Mouse (Mus musculus): ENCODE data around the gene Chrna4.
A peak's percentile ranks its signal among the peaks of the same experiment; 100 is the strongest.

The Chrna4 gene

GRCm38 (mm10) chr2:181043437-181043836 is at the start of gene Chrna4:
Gene Chrna4 (minus strand): TSS chr2:181043546.
- peak; percentile 13 for DNase-seq (ENCODE audit: low read depth, low spot score)

DNA sequence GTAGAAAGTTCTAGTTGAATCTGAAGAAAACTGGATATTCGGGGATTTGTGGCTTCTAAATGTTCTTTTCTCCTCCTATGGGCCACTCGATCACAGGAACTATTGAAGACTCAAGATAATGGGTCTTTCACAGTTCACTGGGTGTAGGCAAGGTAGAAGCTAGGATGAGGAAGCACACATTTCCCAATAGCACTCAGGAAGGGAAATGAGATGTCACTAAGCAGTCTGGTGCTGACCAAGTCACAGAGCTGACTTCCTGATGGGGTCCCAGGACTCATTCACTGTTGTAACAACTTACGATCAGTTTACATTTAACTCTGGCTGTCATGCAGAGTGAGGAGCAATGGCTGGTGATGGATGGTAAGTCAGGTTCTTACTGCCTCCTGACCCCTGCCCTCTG is 46.8 kb upstream of the Chrna4 start:
- DNase-seq (ENCODE audit: low read depth, low spot score), result no peak

DNA sequence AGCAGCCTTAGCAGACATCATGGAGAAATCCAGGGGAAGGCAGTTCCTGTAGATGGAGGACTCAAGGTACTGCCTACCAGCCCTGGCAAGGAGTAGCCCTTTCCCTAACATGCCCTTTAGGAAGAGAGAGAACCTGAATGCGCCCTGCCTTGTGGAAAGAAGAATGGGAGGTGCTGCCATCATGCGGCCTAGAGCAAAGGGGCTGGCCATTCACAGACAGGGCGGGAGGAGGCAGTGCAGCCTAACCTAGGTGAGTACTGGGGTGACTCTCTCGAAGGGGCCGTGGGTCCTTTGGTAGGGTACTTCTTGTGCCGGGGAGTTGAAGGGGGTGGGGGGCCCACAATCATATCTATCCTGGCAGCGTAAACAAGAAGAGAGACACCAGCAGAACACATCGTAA is 41.7 kb upstream of the Chrna4 start:
- DNase-seq (ENCODE audit: low read depth, low spot score), result no peak

DNA sequence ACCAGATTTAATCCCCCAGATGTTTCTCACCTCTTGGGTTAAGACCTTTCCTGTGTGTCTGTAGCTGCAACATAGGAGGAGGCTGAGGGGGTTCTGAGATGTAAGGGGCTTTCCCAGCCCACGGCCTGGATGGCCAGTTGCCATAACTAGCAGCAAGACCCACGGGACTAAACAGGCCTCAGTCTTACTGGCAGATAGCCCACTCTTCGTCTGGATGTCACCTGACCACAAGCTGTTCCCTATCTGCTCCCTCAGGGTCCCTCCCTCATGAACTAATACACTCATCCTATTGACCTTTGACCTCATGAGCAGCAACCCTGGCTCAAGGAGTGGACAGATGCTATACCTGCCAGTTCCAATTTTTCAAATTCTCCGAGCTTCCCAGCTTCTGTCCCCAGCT is 40.6 kb upstream of the Chrna4 start:
- DNase-seq (ENCODE audit: low read depth, low spot score), result no peak

GRCm38 (mm10) chr2:181080886-181081285 is 37.5 kb upstream of the Chrna4 start:
- DNase-seq (ENCODE audit: low read depth, low spot score), result no peak

- DNase-seq (ENCODE audit: low read depth, low spot score), result no peak
Measured at GRCm38 (mm10) chr2:181079518-181079917, 36.2 kb upstream of the Chrna4 start.

- no peak for DNase-seq (ENCODE audit: low read depth, low spot score)
Measured at GRCm38 (mm10) chr2:181078908-181079307, 35.6 kb upstream of the Chrna4 start.

DNA sequence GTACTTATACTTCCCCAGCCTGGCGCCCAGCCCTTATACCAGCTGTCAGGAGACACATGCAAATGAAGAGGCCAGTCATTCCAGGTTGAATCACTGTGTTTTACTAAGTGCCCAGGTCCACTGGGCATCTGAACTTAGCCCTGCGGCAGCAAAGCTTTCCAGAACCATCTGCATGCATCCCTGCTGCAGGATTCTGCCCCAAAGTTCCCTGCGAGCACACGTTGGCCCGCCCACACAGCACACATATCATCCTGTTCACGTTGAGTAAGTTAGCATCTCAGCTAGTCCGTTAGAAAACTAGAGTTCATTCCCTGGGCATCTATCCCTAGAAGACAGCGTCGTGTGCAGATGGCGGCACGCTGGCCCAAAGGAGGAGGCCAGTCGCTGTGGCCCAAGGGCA is 32.2 kb upstream of the Chrna4 start:
- DNase-seq (ENCODE audit: low read depth, low spot score), result no peak

DNA sequence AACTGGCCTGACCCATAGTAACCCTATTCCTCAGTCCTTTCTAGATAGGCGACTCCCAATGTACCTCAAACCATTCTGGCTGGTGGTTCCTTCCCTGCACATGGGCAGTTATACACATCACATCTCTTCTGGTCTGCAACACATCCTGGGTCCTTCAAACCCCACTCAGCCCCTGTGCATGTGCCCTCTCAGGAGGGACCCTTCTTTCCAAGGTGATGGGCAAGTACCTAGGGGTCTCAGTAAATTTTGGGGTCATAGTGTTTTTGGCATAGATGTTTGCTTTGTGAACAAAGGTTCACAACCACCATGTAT is 29.0 kb upstream of the Chrna4 start:
- no peak for DNase-seq (ENCODE audit: low read depth, low spot score)

DNA sequence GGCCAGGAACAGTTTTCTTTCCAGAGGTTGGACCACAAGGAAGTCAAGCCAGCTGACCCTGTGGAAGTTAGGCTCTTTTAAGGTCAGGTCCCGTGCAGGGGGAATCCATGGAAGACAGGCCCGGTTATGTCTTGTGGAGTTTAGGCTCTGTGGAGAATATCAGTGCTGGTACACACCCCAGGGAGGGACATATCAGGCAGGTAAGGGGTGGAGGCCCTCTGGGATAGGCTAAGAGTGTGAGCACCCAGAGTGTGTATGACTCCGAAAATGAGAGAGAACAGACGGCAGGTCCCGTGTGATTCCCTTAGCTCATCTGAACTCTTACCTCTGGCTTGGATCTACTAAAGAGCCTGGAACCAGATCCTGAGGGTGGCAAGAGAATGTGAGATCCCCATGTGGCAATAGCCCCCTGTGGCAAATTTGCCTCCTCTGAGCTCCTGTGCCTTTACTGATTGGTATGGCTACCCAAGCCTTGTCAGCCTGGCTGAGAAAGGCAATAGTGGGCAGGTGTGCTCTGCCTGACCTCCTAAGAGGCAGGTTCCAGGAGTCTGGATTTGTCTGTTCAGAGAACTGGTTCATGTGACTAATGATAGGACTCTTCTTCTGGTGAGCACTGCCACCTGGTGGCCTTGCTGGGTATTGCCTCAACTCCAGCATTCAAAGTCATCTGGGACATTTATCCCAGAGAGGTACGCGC is 28.5 kb upstream of the Chrna4 start:
- DNase-seq (ENCODE audit: low read depth, low spot score), result peak; percentile 67

GRCm38 (mm10) chr2:181070136-181070535 is 26.8 kb upstream of the Chrna4 start:
- DNase-seq (ENCODE audit: low read depth, low spot score), result no peak

DNA sequence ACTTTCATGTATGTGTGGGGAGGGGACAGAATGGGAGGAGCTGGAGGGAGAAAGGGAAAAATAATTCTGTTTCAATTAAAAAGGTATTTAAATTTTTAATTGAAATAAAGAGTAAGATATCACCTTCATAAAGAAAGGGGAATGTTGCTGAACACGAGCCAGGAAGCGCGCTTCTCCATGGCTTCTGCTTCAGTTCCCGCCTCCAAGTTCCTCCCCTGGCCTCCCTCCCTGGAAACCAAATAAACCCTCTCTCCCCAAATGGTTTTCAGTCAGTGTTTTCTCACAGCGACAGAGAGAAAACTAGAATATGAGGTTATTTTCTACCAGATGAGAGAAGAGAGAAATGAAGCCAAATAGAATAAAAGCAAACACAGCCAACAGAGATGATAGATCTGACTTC is 25.2 kb upstream of the Chrna4 start:
- DNase-seq (ENCODE audit: low read depth, low spot score), result no peak

DNA sequence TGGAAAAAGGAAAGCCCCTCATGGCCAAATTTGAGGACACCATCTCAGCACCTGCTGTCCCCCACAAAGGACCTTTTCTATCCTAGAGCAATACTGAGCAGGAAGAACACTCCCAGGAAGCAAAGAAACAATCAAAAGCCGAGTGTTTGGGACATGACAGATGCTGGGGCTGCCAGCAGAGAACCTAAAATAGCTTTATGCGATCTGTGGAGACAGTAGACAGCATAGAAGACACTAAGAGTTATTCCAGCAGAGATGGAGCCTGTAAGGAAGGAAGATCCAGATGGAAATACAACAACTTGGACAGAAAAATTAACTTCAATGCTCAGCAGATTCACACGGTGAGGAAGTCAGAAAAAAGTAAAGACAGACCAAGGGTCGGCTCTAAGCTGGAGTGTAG is 22.5 kb upstream of the Chrna4 start:
- DNase-seq (ENCODE audit: low read depth, low spot score), result no peak

- peak; percentile 33 for DNase-seq (ENCODE audit: low read depth, low spot score)
Measured at GRCm38 (mm10) chr2:181060127-181060526, 16.8 kb upstream of the Chrna4 start.

DNA sequence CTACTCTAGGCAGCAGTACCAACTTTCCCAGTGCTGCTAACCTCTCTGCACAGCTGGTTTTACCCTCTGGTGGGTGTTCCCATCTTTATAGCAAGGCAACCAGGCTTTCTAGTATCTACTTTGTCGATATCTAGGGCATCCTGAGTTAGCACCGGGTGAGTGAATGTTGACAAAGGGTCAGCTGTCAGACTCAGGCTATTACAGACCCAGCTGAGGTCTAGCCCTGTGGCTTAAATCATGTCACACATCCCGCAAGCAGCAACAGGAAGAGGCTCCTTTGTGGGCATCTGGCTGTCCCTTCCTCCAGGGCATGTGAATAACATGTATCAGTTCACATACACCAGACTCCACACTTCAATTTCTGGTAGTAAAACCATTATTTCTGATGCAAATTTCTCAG is 14.8 kb upstream of the Chrna4 start:
- DNase-seq (ENCODE audit: low read depth, low spot score), result no peak

- DNase-seq (ENCODE audit: low read depth, low spot score), result no peak
Measured at GRCm38 (mm10) chr2:181057341-181057740, 14.0 kb upstream of the Chrna4 start.

- DNase-seq (ENCODE audit: low read depth, low spot score), result no peak
Measured at GRCm38 (mm10) chr2:181052171-181052570, 8.8 kb upstream of the Chrna4 start.

- DNase-seq (ENCODE audit: low read depth, low spot score), result no peak
Measured at GRCm38 (mm10) chr2:181048986-181049385, 5.6 kb upstream of the Chrna4 start.

DNA sequence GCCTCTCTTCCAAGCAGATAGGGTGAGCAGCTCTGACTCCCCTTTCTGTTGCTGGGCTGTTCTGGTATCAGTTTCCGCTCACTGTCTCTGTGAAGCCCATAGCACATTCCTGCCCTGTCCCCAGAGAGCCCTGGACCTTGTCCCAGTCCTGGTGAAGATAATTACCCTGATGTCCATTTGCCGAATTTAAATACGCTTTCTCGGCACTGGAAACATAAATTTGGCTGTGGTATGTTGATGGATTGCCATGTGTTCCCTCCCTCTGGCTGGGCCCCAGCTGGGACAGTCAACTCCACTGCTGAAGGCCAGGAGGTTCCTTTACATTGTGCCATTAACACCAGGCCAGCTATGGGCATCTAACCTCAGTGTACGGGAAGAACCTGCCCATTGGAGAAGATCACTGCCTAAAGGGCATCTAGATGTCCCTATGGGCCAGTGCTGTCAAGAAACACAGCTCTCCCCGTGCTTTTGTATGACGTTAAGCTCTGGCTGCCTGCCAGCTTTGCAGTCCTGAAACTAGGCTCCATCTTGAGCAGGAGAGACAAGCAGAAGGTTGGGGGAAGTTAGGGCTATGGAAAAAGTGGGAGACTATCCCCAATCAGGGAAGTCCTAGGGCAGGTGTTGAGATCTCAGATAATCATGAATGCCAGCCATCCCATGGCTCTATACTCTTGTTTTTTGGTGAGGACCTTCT is 5.1 kb upstream of the Chrna4 start:
- no peak for DNase-seq (ENCODE audit: low read depth, low spot score)

DNA sequence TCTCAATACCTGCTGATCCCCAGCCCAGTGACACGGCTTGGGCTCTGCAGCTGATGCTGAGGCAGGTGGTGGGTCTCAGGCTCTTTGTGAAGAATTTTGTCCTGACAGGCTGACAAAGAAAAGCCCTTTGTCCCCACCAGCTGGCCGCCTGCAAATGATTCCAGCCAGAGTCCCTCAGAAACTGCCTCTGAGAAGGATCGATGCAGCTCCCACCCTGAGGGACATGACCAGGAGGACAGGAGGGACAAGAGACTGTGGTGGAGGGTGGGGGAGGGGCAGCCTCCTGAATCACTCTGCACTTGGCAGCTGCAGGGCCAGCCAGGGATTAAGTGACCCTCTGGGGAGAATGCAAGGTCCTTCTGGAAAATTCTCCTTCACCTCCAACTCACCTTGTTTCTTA is 655 bp upstream of the Chrna4 start:
- DNase-seq (ENCODE audit: low read depth, low spot score), result no peak

- DNase-seq (ENCODE audit: low read depth, low spot score), result no peak
Measured at GRCm38 (mm10) chr2:181042376-181042775, 970 bp downstream of the Chrna4 start.

GRCm38 (mm10) chr2:181041941-181042340 is 1.4 kb downstream of the Chrna4 start:
- no peak for DNase-seq (ENCODE audit: low read depth, low spot score)

GRCm38 (mm10) chr2:181039356-181039680 is 4.0 kb downstream of the Chrna4 start:
- no peak for DNase-seq (ENCODE audit: low read depth, low spot score)

Measured in skeletal muscle tissue, adult 2 months (tissue).